Mouse (Mus musculus): ENCODE measurements around the gene Slc35g1. TPM values are rescaled to one million over a fixed set of nuclear protein-coding genes. Genes with fewer than 3 reads are reported as not detected.

The Slc35g1 gene
- polyA plus RNA-seq, 1 experiment from 2014 or later: 1.4 TPM

DNA sequence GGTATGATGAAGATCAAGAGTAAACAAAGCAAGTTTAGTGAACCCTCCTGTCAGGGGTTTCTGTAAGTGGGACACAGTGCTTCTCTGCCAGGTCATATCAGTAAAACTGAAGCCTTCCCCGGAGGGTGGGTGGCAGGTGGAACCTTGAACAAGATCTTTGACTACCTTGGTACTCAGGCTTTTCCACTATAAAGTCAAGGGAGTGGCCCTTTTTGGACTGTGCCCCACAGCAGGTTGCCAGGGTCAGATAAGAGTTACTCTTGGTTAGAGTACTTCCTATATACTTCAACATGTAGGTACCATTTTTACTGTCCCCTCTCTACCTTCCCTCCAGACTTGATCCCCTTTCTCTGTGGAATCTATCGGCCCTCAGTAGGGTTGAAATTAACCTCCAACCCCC, 5.1 kb downstream of the Slc35g1 start:
- Histone ChIP-seq H3K4me2 (no peak overlapping the region), H3K9me3 (no peaks in the 10 kb centered on the region), H3K36me3 (peaks cover 3% of the 10 kb centered on the region; the same call in 1 of the 2 replicates), H3K27me3 (no peaks in the 10 kb centered on the region), H3K4me3 (no peak overlapping the region), H3K27ac (no peak overlapping the region), H3K9ac (no peak overlapping the region), H3K4me1 (replicated peaks) (peaks cover 6% of the 10 kb centered on the region; the same call in 1 of the 2 replicates)
- ATAC-seq (ENCODE audit: low FRiP score): no peak
- 93% methylated on average over 2 of the region's 2 CpGs for WGBS

DNA sequence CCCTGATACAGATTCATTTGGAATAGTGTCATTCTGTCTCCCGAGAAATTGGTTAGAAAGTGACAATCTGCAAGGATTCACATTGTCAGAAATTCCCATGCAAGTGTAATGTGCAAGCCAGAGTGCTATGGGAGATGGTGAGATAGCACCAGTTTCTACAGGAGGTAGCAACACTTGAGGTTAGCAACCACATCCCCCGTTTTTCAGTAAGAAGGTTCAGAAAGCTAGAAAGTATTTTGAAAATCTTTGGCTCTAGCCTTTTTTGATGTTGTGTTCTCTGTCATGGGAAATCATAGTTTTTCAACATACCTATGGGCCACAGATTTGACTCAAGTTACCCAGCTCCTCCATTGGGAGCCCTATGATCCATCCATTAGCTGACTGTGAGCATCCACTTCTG, 5.6 kb downstream of the Slc35g1 start:
- Histone ChIP-seq H3K27me3 (no peaks in the 10 kb centered on the region), H3K27ac (no peak overlapping the region), H3K9me3 (no peaks in the 10 kb centered on the region), H3K4me1 (replicated peaks) (peaks cover 4% of the 10 kb centered on the region; the same call in 1 of the 2 replicates), H3K4me3 (no peak overlapping the region), H3K36me3 (peaks cover 3% of the 10 kb centered on the region; the same call in 1 of the 2 replicates), H3K9ac (no peak overlapping the region), H3K4me2 (no peak overlapping the region)
- ATAC-seq (ENCODE audit: low FRiP score): no peak
- 96% methylated on average over 2 of the region's 2 CpGs for WGBS

DNA sequence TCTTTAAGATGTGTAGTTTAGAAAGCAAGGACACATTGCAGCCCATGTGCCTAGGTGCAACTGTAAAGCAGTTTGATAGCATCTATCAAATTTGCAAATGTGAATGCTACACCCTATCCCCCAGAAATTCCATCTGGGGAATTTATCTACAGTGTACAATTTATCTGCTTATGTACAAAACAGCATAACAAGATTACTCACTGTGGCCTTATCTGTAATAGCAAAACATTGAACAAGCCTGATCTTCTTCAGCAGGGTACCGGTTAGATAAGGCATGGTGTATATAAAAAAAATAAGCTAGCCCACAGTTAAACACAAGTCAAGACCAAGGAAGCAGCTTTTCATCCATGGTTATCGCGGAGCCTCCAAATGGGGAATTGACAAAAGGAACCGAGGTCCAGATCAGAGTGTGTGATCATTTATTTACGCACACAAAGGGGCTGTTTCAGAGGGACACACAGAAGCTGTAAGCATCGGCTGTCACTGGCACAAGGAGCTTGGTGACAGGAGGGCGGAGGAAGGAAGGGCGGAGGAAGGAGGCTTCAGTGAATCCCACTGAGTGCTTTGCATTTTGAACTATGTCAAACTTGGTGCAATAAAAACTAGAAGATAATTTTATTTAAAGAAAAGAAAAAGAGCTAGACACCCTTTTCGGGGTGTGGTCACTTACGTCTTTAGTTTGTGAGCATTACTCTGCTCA, 14.7 kb downstream of the Slc35g1 start:
- Histone ChIP-seq H3K4me1 (replicated peaks) (no peaks in the 10 kb centered on the region), H3K27me3 (no peaks in the 10 kb centered on the region), H3K27ac (no peak overlapping the region), H3K9ac (no peak overlapping the region), H3K4me3 (no peak overlapping the region), H3K36me3 (no peaks in the 10 kb centered on the region), H3K9me3 (no peaks in the 10 kb centered on the region), H3K4me2 (no peak overlapping the region)
- 70% methylated on average over 10 of the region's 10 CpGs for WGBS
- no peak for ATAC-seq (ENCODE audit: low FRiP score)

DNA sequence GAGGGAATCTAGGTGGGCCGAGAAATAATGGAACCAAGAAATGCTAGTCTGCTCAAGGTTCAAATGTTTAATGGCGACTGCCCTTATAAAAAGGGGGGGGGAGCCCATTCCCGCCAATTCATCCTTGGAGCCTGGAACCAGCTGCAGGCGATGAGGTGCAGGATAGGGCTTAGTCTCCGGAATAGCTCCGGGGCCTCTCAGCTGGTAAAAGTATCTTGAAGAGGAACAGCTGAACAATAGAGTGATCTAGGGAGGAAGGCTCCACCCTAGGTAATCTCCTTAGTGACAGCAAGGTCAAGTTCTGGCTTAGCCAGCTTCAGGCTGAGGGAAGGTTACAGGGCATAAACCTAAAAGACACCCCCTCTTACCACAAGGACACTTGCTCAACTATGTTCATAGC, 18.1 kb downstream of the Slc35g1 start:
- Histone ChIP-seq H3K27me3 (no peaks in the 10 kb centered on the region), H3K4me1 (replicated peaks) (no peaks in the 10 kb centered on the region), H3K4me3 (no peak overlapping the region), H3K27ac (no peak overlapping the region), H3K9me3 (no peaks in the 10 kb centered on the region), H3K9ac (no peak overlapping the region), H3K4me2 (no peak overlapping the region), H3K36me3 (no peaks in the 10 kb centered on the region)
- no peak for ATAC-seq (ENCODE audit: low FRiP score)
- 94% methylated on average over 6 of the region's 6 CpGs for WGBS

DNA sequence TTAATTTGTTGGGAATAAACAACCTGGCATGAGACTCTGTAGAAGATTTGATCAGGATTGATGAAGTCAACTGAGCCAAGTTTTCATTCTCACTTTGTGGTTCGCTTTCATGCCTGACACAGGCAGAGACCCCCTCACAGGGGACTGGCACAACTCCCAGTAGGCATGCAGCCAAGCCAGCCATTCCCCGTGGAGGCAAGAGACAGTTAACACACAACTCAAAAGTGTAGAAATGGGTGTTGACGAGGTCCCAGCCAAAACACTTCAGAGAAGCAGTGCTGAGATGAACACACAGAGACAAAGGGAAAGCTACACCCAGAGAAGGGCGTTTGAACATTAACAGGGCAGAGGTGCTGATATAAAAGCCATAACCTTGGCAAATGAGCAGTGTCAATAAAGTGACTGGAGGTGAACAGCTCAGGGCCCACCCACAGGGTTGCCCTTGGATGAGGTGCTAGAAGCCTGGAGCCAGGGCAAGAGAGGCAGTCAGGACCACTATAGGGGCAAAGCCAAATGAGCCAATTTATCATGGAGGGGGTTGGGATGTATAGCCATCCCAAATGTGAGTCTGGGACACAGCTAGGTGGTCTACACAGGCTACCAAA, 23.1 kb downstream of the Slc35g1 start:
- Histone ChIP-seq H3K27me3 (no peaks in the 10 kb centered on the region), H3K9ac (no peak overlapping the region), H3K4me2 (no peak overlapping the region), H3K36me3 (no peaks in the 10 kb centered on the region), H3K27ac (no peak overlapping the region), H3K4me3 (no peak overlapping the region), H3K9me3 (no peaks in the 10 kb centered on the region), H3K4me1 (replicated peaks) (no peaks in the 10 kb centered on the region)
- ATAC-seq (ENCODE audit: low FRiP score): 0 out of 2 replicates have a peak, but pooled peaks have one; percentile 36
- WGBS: 61% methylated on average over 4 of the region's 4 CpGs

DNA sequence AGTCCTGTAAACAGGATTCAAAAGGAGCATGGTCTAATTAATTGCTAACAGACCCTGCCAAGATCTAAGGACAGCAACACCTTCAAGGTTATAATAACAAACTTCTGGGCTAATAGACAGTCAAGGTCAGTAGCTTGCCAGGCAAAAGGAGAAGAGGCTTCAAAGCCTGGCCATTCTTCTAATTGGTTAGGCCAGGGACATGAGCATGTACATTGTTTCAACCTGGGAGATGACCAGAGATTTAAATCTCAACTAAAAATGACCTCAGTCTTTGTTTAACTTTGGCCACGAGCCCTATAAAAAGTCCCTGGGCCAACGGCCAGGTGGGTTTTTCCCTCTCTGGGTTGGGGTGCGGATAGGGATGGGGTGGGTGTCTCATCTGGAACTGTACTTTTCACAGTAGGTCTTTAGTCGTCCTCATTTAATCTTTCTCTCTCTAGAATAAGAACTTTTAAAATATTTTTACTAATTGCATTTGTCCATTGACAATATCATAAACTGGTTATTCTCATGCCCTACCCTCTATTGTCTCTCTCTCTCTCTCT, 25.0 kb downstream of the Slc35g1 start:
- Histone ChIP-seq H3K27me3 (no peaks in the 10 kb centered on the region), H3K9ac (no peak overlapping the region), H3K4me2 (no peak overlapping the region), H3K4me1 (replicated peaks) (no peaks in the 10 kb centered on the region), H3K36me3 (no peaks in the 10 kb centered on the region), H3K4me3 (no peak overlapping the region), H3K9me3 (no peaks in the 10 kb centered on the region), H3K27ac (no peak overlapping the region)
- ATAC-seq (ENCODE audit: low FRiP score): no peak
- WGBS: 91% methylated on average over 4 of the region's 4 CpGs

DNA sequence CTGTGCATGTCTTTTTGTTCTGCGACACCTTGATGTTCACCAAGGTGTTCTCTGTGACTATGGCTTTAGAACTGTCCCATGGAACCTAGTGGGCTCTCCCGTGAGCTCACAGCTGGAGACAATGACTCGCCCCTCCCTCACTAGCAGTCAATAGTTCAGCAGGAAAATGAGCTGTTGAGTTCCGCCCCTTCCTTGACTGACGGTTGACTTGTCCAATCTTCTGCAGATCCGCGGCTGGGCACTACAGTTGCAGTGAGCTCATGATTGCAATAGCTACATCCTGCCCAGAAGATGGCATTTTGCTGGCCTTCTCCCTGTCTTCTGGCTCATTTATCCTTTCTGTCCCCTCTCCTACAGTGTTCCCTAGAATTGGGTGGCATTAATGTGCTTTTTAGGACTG, 25.7 kb downstream of the Slc35g1 start:
- Histone ChIP-seq H3K4me3 (no peak overlapping the region), H3K9me3 (no peaks in the 10 kb centered on the region), H3K27me3 (no peaks in the 10 kb centered on the region), H3K9ac (no peak overlapping the region), H3K4me2 (no peak overlapping the region), H3K4me1 (replicated peaks) (no peaks in the 10 kb centered on the region), H3K27ac (no peak overlapping the region), H3K36me3 (no peaks in the 10 kb centered on the region)
- 61% methylated on average over 7 of the region's 7 CpGs for WGBS
- ATAC-seq (ENCODE audit: low FRiP score): no peak

DNA sequence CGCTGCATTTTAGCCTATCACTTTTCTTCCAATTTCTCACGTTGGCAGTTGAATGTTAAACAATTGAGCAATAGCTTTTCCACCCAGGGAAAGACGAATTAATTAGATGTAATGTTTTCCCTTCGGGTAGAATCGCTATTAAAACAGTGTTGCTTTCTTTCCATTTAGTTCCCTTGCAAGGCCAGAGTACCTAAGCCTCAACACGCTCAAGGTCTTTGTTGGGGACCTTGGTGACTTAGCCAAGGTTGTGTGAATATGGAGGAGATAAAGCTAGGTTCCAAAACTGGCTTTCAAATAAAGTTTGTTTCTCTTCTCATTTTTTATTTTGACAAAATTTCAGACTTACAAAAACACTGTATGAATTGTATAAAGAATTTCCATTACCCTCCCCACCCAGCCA, 27.1 kb downstream of the Slc35g1 start:
- H3K9ac ChIP-seq: no peak overlapping the region
- no peak overlapping the region for H3K4me3 ChIP-seq
- H3K4me2 ChIP-seq: no peak overlapping the region
- WGBS: 58% methylated on average over 6 of the region's 6 CpGs
- H3K36me3 ChIP-seq: no peaks in the 10 kb centered on the region
- no peaks in the 10 kb centered on the region for H3K27me3 ChIP-seq
- H3K4me1 ChIP-seq (replicated peaks): no peaks in the 10 kb centered on the region
- no peaks in the 10 kb centered on the region for H3K9me3 ChIP-seq
- no peak overlapping the region for H3K27ac ChIP-seq
- ATAC-seq (ENCODE audit: low FRiP score): no peak

DNA sequence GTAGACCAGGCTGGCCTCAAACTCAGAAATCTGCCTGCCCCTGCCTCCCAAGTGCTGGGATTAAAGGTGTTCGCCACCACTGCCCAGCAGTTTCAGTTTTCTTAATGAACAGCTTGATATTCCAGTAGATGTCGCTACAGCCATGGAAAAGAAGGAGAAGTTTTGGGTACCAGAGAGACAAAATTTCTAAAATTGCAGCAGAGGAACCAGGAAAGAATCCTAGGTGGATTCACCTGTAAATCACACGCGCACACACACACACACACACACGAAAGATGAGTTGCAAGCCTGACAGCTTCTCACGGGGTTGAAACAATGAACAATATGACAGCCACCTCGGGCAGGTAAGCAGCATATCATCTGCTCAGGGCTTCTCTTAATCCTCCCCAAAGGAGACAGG, 28.1 kb downstream of the Slc35g1 start:
- Histone ChIP-seq H3K4me1 (replicated peaks) (no peaks in the 10 kb centered on the region), H3K27me3 (no peaks in the 10 kb centered on the region), H3K4me3 (no peak overlapping the region), H3K36me3 (no peaks in the 10 kb centered on the region), H3K27ac (no peak overlapping the region), H3K9me3 (no peaks in the 10 kb centered on the region), H3K4me2 (no peak overlapping the region), H3K9ac (no peak overlapping the region)
- no peak for ATAC-seq (ENCODE audit: low FRiP score)
- WGBS: 46% methylated on average over 7 of the region's 7 CpGs

DNA sequence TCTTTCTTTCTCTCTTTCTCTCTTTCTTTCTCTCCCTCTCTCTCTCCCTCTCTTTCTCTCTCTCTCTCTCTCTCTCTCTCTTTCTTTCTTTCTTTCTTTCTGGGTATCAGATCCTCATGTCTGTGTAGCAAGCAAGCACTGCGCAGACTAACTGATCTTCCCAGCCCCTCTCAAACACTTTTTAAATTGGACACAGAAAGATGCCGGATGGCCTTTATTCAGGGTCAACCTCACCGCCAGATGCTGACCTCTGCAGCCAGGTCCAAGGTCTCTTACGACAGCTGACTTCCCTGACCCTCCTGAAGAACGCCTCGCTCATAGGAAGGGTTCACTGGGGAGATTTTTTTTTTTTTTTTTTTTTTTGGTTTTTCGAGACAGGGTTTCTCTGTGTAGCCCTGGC, 28.8 kb downstream of the Slc35g1 start:
- Histone ChIP-seq H3K36me3 (no peaks in the 10 kb centered on the region), H3K9ac (no peak overlapping the region), H3K9me3 (no peaks in the 10 kb centered on the region), H3K4me1 (replicated peaks) (no peaks in the 10 kb centered on the region), H3K4me2 (no peak overlapping the region), H3K27me3 (no peaks in the 10 kb centered on the region), H3K4me3 (no peak overlapping the region), H3K27ac (no peak overlapping the region)
- 83% methylated on average over 6 of the region's 7 CpGs for WGBS
- ATAC-seq (ENCODE audit: low FRiP score): no peak

DNA sequence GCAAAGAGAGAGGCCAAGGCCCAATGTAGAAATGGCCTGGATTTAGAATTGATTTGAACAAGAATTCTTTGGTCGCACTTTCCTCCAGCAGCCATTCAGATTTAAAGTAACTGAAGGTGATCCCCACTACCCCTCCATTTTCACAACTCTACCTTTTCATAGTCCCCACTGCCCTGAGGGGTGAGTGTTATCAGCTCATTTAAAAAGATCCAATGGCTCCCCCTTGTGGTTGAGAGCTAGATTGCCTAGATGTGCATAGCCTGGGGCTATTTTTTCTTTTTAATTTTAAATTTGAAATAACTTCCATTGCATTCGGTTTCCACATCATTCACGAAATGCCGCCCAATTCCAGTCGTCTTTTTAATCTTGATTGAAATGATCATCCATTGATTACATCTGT, 33.5 kb downstream of the Slc35g1 start:
- Histone ChIP-seq H3K27ac (no peak overlapping the region), H3K9me3 (no peaks in the 10 kb centered on the region), H3K27me3 (no peaks in the 10 kb centered on the region), H3K4me2 (no peak overlapping the region), H3K4me1 (replicated peaks) (no peaks in the 10 kb centered on the region), H3K36me3 (no peaks in the 10 kb centered on the region), H3K9ac (no peak overlapping the region), H3K4me3 (no peak overlapping the region)
- 49% methylated on average over 5 of the region's 5 CpGs for WGBS
- no peak for ATAC-seq (ENCODE audit: low FRiP score)

DNA sequence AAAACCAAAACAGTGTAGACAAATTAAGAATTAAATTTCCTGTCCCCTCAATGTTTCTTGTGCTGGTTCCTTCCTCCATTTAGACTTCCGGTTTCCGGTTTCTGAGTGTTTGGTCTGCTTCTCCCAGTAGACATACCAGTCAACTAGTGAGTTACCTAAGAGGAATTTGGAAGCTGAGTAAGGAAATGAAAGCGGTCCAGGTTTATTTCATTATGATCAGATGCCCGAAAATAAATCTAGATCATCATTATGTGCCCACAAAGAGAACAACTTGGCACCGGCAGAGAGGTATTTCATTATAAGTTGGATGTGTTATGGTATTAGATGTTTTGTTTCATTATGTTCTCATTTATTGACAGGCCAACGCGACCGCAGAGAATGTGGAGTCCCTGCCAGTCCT, 34.7 kb downstream of the Slc35g1 start:
- Histone ChIP-seq H3K4me1 (replicated peaks) (no peaks in the 10 kb centered on the region), H3K27me3 (no peaks in the 10 kb centered on the region), H3K9me3 (no peaks in the 10 kb centered on the region), H3K9ac (no peak overlapping the region), H3K27ac (no peak overlapping the region), H3K4me2 (no peak overlapping the region), H3K36me3 (no peaks in the 10 kb centered on the region), H3K4me3 (no peak overlapping the region)
- 83% methylated on average over 8 of the region's 8 CpGs for WGBS
- ATAC-seq (ENCODE audit: low FRiP score): no peak

DNA sequence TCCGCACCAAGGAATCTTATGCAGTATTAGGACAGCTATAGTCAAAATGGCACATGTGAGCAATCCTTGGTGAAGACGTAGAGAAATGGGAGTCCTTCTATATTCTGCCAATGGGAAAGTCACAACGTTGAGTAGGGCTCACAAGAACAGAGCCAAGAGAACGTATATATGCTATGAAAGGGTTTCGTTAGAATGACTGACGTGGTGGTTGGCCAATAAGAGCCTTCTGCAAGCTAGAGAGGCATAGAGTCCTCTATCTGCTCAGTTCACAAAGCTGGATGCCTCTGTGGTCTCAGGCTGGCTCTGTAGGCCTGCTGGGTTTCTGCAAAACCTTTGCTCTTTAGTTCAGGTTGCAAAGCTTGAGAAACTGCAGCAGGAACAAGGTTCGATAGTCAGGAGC, 35.5 kb downstream of the Slc35g1 start:
- Histone ChIP-seq H3K4me2 (no peak overlapping the region), H3K36me3 (no peaks in the 10 kb centered on the region), H3K4me3 (no peak overlapping the region), H3K27me3 (no peaks in the 10 kb centered on the region), H3K9me3 (0 out of 2 replicates have a peak, but pooled peaks cover 3% of the 10 kb centered on the region), H3K9ac (no peak overlapping the region), H3K27ac (no peak overlapping the region), H3K4me1 (replicated peaks) (no peaks in the 10 kb centered on the region)
- WGBS: 80% methylated on average over 7 of the region's 7 CpGs
- ATAC-seq (ENCODE audit: low FRiP score): no peak

Data from hindbrain, embryonic 13.5 days (tissue).